In genomic region chr19:32959844-32960195, GRCm38 (mm10) we compare ENCODE assay signal across 12 mouse cellular contexts.
DNase-seq lines count a peak whose midpoint lies in the region; ATAC-seq and TF ChIP-seq lines count a peak whose summit lies in the region.
"Had no signal": no experiment of that assay in that cellular context is flagged by ENCODE, and none has a peak within 500 bp of the region (broad histone marks: within the 10 kb centered on the region; RNA-seq: fewer than 3 reads in every experiment).

No protein-coding gene starts in this region.

- H3K4me2 ChIP-seq in intestine, embryonic 14.5 days (ENCODE audit: low read length), result 0 out of 2 replicates have a peak overlapping the region, but pooled peaks have one; percentile 11
- H3K4me2 ChIP-seq in kidney, postnatal 0 days (ENCODE audit: low read length), result no peak overlapping the region
- H3K4me2 ChIP-seq in liver, embryonic 15.5 days, result peak overlapping the region; percentile 50
- H3K4me2 ChIP-seq: heart, embryonic 15.5 days; hindbrain, embryonic 13.5 days; neural tube, embryonic 13.5 days had no signal

- ATAC-seq in intestine, embryonic 14.5 days (replicated peaks; ENCODE audit: low FRiP score, low TSS enrichment, low read depth), result peak; percentile 79
- ATAC-seq in kidney, postnatal 0 days (replicated peaks; ENCODE audit: low FRiP score, low read depth), result peak; percentile 53
- ATAC-seq in liver, embryonic 15.5 days (ENCODE audit: insufficient read depth), result peak; percentile 56

- TF ChIP-seq CTCF in MEL (IDR thresholded peaks at IDR 0.05 in 2 of 3, conservative IDR thresholded peaks at IDR 0.05 in 1 of 3; ENCODE audit: control insufficient read depth in 1 of 3, insufficient read depth in 1 of 3, low read depth in 2 of 3, low read length in 3 of 3, poor library complexity in 1 of 3, severe bottlenecking in 1 of 3), result no peak
- 0 out of 2 replicates have a peak, but pooled peaks have one; percentile 2 for TF ChIP-seq CTCF in kidney, postnatal 0 days (IDR thresholded peaks at IDR 0.05; ENCODE audit: low read depth)
- TF ChIP-seq CTCF in lung, adult 2 months (IDR thresholded peaks at IDR 0.05; ENCODE audit: insufficient read depth, low read length), result no peak

- H3K27me3 ChIP-seq in MEL (ENCODE audit: control insufficient read depth in 1 of 2, insufficient read depth in 2 of 2, low read length in 2 of 2), result no peaks in the 10 kb centered on the region
- H3K27me3 ChIP-seq in intestine, embryonic 14.5 days (replicated peaks; ENCODE audit: control insufficient read depth, insufficient read depth, low read length), result no peaks in the 10 kb centered on the region
- no peaks in the 10 kb centered on the region for H3K27me3 ChIP-seq in kidney, postnatal 0 days (ENCODE audit: insufficient read depth, low read length)
- no peaks in the 10 kb centered on the region for H3K27me3 ChIP-seq in liver, embryonic 15.5 days
- H3K27me3 ChIP-seq: heart, embryonic 15.5 days; neural tube, embryonic 13.5 days had no signal

- no peak for TF ChIP-seq POLR2A in MEL (IDR thresholded peaks at IDR 0.05; ENCODE audit: control insufficient read depth in 1 of 2, insufficient read depth in 1 of 2, low read depth in 1 of 2, low read length in 2 of 2, poor library complexity in 1 of 2)
- TF ChIP-seq POLR2A in lung, adult 2 months (IDR thresholded peaks at IDR 0.05; ENCODE audit: borderline replicate concordance, extremely low read depth, low read depth, low read length), result no peak

- intact Hi-C loops in gastrocnemius, postnatal 14 days (cut with DNase I; ENCODE audit: low total_unique reads), result loop anchor here (10.0 kb wide), 1 partner anchor 205 kb away; the partner anchor contains the start of gene Pten

- TF ChIP-seq RAD21 in MEL (IDR thresholded peaks at IDR 0.05; ENCODE audit: low read depth, low read length), result no peak

- H3K4me3 ChIP-seq in MEL (ENCODE audit: control insufficient read depth in 1 of 2, insufficient read depth in 1 of 2, low read depth in 2 of 2, low read length in 2 of 2), result peak overlapping the region in 1 of 2 experiments; percentile 58; a peak in 2 of 4 replicates
- H3K4me3 ChIP-seq in intestine, embryonic 14.5 days (ENCODE audit: low read depth, low read length), result no peak overlapping the region
- H3K4me3 ChIP-seq in kidney, postnatal 0 days (replicated peaks; ENCODE audit: low read depth, low read length), result no peak overlapping the region
- peak overlapping the region; percentile 35; the same call in 1 of the 2 replicates for H3K4me3 ChIP-seq in liver, embryonic 15.5 days (replicated peaks)
- no peak overlapping the region for H3K4me3 ChIP-seq in lung, adult 2 months (replicated peaks; ENCODE audit: extremely low read depth, low read depth, low read length)
- H3K4me3 ChIP-seq: heart, embryonic 15.5 days; hindbrain, embryonic 13.5 days; neural tube, embryonic 13.5 days had no signal

- H3K9me3 ChIP-seq in MEL (replicated peaks; ENCODE audit: insufficient read depth, low read length), result no peaks in the 10 kb centered on the region
- no peaks in the 10 kb centered on the region for H3K9me3 ChIP-seq in intestine, embryonic 14.5 days (ENCODE audit: control insufficient read depth, low read length)
- H3K9me3 ChIP-seq in kidney, postnatal 0 days (replicated peaks; ENCODE audit: low read length), result no peaks in the 10 kb centered on the region
- H3K9me3 ChIP-seq in liver, embryonic 15.5 days (replicated peaks), result no peaks in the 10 kb centered on the region
- H3K9me3 ChIP-seq: heart, embryonic 15.5 days; hindbrain, embryonic 13.5 days; neural tube, embryonic 13.5 days had no signal

- H3K36me3 ChIP-seq in MEL (ENCODE audit: control insufficient read depth in 1 of 2, insufficient read depth in 2 of 2, low read length in 2 of 2), result peaks cover 0 to 44% of the 10 kb centered on the region in 2 experiments; a peak in 2 of 4 replicates
- H3K36me3 ChIP-seq in intestine, embryonic 14.5 days (ENCODE audit: control insufficient read depth, insufficient read depth, low read length), result no peaks in the 10 kb centered on the region
- no peaks in the 10 kb centered on the region for H3K36me3 ChIP-seq in kidney, postnatal 0 days (ENCODE audit: insufficient read depth, low read length)
- no peaks in the 10 kb centered on the region for H3K36me3 ChIP-seq in liver, embryonic 15.5 days (replicated peaks)
- H3K36me3 ChIP-seq: heart, embryonic 15.5 days; hindbrain, embryonic 13.5 days; neural tube, embryonic 13.5 days had no signal

- 67% methylated on average over 5 of the region's 5 CpGs for WGBS in intestine, embryonic 14.5 days
- 62% methylated on average over 5 of the region's 5 CpGs for WGBS in kidney, postnatal 0 days
- 46% methylated on average over 5 of the region's 5 CpGs for WGBS in liver, embryonic 15.5 days (ENCODE audit: insufficient replicate concordance)
- 64% methylated on average over 5 of the region's 5 CpGs for WGBS in lung, adult 2 months

- no peak overlapping the region; the same call in 1 of the 2 replicates for H3K27ac ChIP-seq in MEL (ENCODE audit: control insufficient read depth, low read depth, low read length)
- 0 out of 2 replicates have a peak overlapping the region, but pooled peaks have one; percentile 2 for H3K27ac ChIP-seq in intestine, embryonic 14.5 days (ENCODE audit: low read depth)
- H3K27ac ChIP-seq in kidney, postnatal 0 days, result no peak overlapping the region
- 0 out of 2 replicates have a peak overlapping the region, but pooled peaks have one; percentile 54 for H3K27ac ChIP-seq in liver, embryonic 15.5 days (replicated peaks)
- H3K27ac ChIP-seq: heart, embryonic 15.5 days; hindbrain, embryonic 13.5 days; neural tube, embryonic 13.5 days had no signal

- DNase-seq in MEL (ENCODE audit: low read depth, low spot score), result no peak
- no peak for DNase-seq in intestine, embryonic 14.5 days (ENCODE audit: low spot score)
- DNase-seq in kidney, postnatal 0 days (ENCODE audit: low spot score), result no peak
- DNase-seq in gastrocnemius, postnatal 14 days, result no peak
- no peak for DNase-seq in urinary bladder, adult 2 months (ENCODE audit: low spot score)
- DNase-seq in lung, adult 2 months, result no peak
- DNase-seq: cerebellum, adult 2 months; lung, adult 18-20 months had no signal

- H3K79me2 ChIP-seq in MEL (ENCODE audit: control insufficient read depth, insufficient read depth, low read length, poor library complexity), result no peaks in the 10 kb centered on the region

- no peak for TF ChIP-seq EP300 in MEL (IDR thresholded peaks at IDR 0.05; ENCODE audit: low read depth in 1 of 2, low read length in 2 of 2)

- peaks cover 31 to 65% of the 10 kb centered on the region in 2 experiments for H3K4me1 ChIP-seq in MEL (ENCODE audit: control insufficient read depth in 1 of 2, insufficient read depth in 2 of 2, low read length in 2 of 2)
- 0 out of 2 replicates have a peak, but pooled peaks cover 4% of the 10 kb centered on the region for H3K4me1 ChIP-seq in intestine, embryonic 14.5 days (replicated peaks; ENCODE audit: control insufficient read depth, insufficient read depth, low read length)
- H3K4me1 ChIP-seq in kidney, postnatal 0 days (replicated peaks; ENCODE audit: insufficient read depth, low read length), result peaks cover 5% of the 10 kb centered on the region; the same call in 1 of the 2 replicates
- peaks cover 29% of the 10 kb centered on the region for H3K4me1 ChIP-seq in liver, embryonic 15.5 days (replicated peaks)
- peaks cover 11% of the 10 kb centered on the region for H3K4me1 ChIP-seq in lung, adult 2 months (ENCODE audit: control insufficient read depth, insufficient read depth, low read length)

- H3K9ac ChIP-seq in MEL (ENCODE audit: control insufficient read depth, low read depth, low read length, poor library complexity, severe bottlenecking), result peak overlapping the region; percentile 71
- no peak overlapping the region for H3K9ac ChIP-seq in intestine, embryonic 14.5 days (ENCODE audit: low read length)
- H3K9ac ChIP-seq in kidney, postnatal 0 days (ENCODE audit: low read depth, low read length), result no peak overlapping the region
- no peak overlapping the region for H3K9ac ChIP-seq in liver, embryonic 15.5 days
- H3K9ac ChIP-seq: heart, embryonic 15.5 days; hindbrain, embryonic 13.5 days; neural tube, embryonic 13.5 days had no signal

TF ChIP-seq in MEL, 35 proteins besides CTCF, POLR2A, EP300 and RAD21:
- TF ChIP-seq HCFC1 (IDR thresholded peaks at IDR 0.05; ENCODE audit: low read depth, low read length), result no peak
- TF ChIP-seq ETS1 (IDR thresholded peaks at IDR 0.05; ENCODE audit: low read depth, low read length), result no peak
- TF ChIP-seq UBTF (IDR thresholded peaks at IDR 0.05; ENCODE audit: borderline replicate concordance, insufficient read depth, low read depth, low read length), result no peak
- no peak for TF ChIP-seq MXI1 (IDR thresholded peaks at IDR 0.05; ENCODE audit: low read depth, low read length)
- no peak for TF ChIP-seq MEF2A (IDR thresholded peaks at IDR 0.05; ENCODE audit: extremely low read depth, insufficient replicate concordance, low read depth, low read length, poor library complexity, severe bottlenecking)
- TF ChIP-seq ZNF384 (IDR thresholded peaks at IDR 0.05; ENCODE audit: low read depth, low read length), result no peak
- TF ChIP-seq CHD2 (IDR thresholded peaks at IDR 0.05; ENCODE audit: low read length), result no peak
- TF ChIP-seq TBP (IDR thresholded peaks at IDR 0.05; ENCODE audit: low read depth, low read length), result no peak
TF ChIP-seq in MEL: peak in this region for 0.

Comparison
In these comparisons a context has a peak if more than half of its experiments do, and no peak if none do; other contexts are left out.
1. H3K27ac ChIP-seq: peak in intestine, embryonic 14.5 days (single experiment) and liver, embryonic 15.5 days (single experiment); none in MEL (single experiment) and kidney, postnatal 0 days (single experiment).
2. Peak in every context shown above with its lines, with median percentiles within 50 percentile points of each other: ATAC-seq.